Mouse (Mus musculus) neutrophil, adult 83 days (primary cell): Measurements from ENCODE around the gene Zswim9. TPM values are rescaled to one million over a fixed set of nuclear protein-coding genes. Genes with fewer than 3 reads are reported as not detected.

Source experiments
- total RNA-seq, 2 experiments: library from RNA; stranded (reverse); gene quantifications; one replicate each; pipeline ENCODE4 v1.2.4; 2023

Gene Zswim9
- total RNA-seq, result 1 to 10 TPM; 1.5 to 2.1 TPM

GRCm38 (mm10) chr7:13278308-13278891 lies at the start of gene Zswim9:
Zswim9 (minus strand) TSS chr7:13278721.

GRCm38 (mm10) chr7:13324316-13324715 lies 45.8 kb upstream of the Zswim9 start, which contains the start of gene Pla2g4c:
Pla2g4c (plus strand) TSS chr7:13324655.

GRCm38 (mm10) chr7:13277081-13277480 lies 1.4 kb downstream of the Zswim9 start, which contains the start of gene Lig1:
Lig1 (plus strand) TSS chr7:13277283.

GRCm38 (mm10) chr7:13212720-13213119 lies 65.8 kb downstream of the Zswim9 start, which contains the start of gene Vmn1r89:
Vmn1r89 (plus strand) TSS chr7:13213020.

Other genes with a start within 250 kb of the Zswim9 start
- gene Chmp2a, start 243.9 kb downstream of the Zswim9 start, total RNA-seq, result 100 to 1,000 TPM; 146 to 163 TPM
- 10 to 100 TPM; 86.2 to 93.4 TPM for gene Ube2m, start 240.4 kb downstream of the Zswim9 start, total RNA-seq
- gene Mzf1, start 224.0 kb downstream of the Zswim9 start, total RNA-seq, result 1 to 10 TPM in 1 of 2 experiments, under 1 TPM in 1; 0.46 to 1.4 TPM
- gene Vmn1r85, start 183.5 kb downstream of the Zswim9 start, total RNA-seq, result not detected
- not detected for gene Vmn1r86, start 158.8 kb downstream of the Zswim9 start, total RNA-seq
- gene Vmn1r87, start 138.6 kb downstream of the Zswim9 start, total RNA-seq, result not detected
- gene Vmn1r88, start 119.2 kb downstream of the Zswim9 start, total RNA-seq, result under 1 TPM; 0.07 to 0.11 TPM
- gene Vmn1r89, start 65.7 kb downstream of the Zswim9 start, total RNA-seq, result not detected
- gene Lig1, start 1.4 kb downstream of the Zswim9 start, total RNA-seq, result 10 to 100 TPM; 67.4 to 83.8 TPM
- gene Pla2g4c, start 45.9 kb upstream of the Zswim9 start, total RNA-seq, result 1 to 10 TPM; 2.5 to 2.9 TPM
- under 1 TPM in 1 of 2 experiments, not detected in 1; 0.44 TPM for gene Cabp5, start 119.4 kb upstream of the Zswim9 start, total RNA-seq
- gene Bsph1, start 172.1 kb upstream of the Zswim9 start, total RNA-seq, result not detected